Mouse (Mus musculus) hindbrain, embryonic 14.5 days (tissue): Measurements from ENCODE around the gene Gatad1. TPM values are rescaled to one million over a fixed set of nuclear protein-coding genes. Genes with fewer than 3 reads are reported as not detected.
"Not testable (repeated sequence)": the region's sequence is repeated elsewhere in the genome, so short reads cannot be mapped to it uniquely, and the experiment has no call there.

Experiments
- ATAC-seq: fragments of 200-750 bp; cut with Nextera tagmentation; 2 replicates; pipeline ENCODE4 v1.8.0; 2017; ENCODE audit warnings: moderate number of reproducible peaks, mild to moderate bottlenecking, moderate TSS enrichment, moderate library complexity; ENCODE audit not compliant: low FRiP score
- DNase-seq: peaks from one replicate; pipeline ENCODE4 v3.0.0-alpha.2; 2015; ENCODE audit warnings: low spot score
- H3K27ac ChIP-seq: fragments of 300-500 bp; sonication (generic); 2 replicates; pipeline ENCODE4 v1.5.1; 2014; ENCODE audit warnings: mild to moderate bottlenecking, moderate library complexity
- H3K27me3 ChIP-seq: fragments of 300-500 bp; sonication (generic); 2 replicates; pipeline ENCODE4 v1.6.1; 2014; ENCODE audit warnings: mild to moderate bottlenecking, low read length, mixed read lengths; ENCODE audit not compliant: control insufficient read depth, insufficient read depth
- H3K36me3 ChIP-seq: fragments of 300-500 bp; sonication (generic); replicated peaks from 2 replicates; pipeline ENCODE4 v1.6.1; 2014; ENCODE audit not compliant: control insufficient read depth, insufficient read depth
- H3K4me1 ChIP-seq: fragments of 300-500 bp; sonication (generic); replicated peaks from 2 replicates; pipeline ENCODE4 v1.6.1; 2014; ENCODE audit warnings: antibody characterized with exemption, low read length, mixed read lengths; ENCODE audit not compliant: control insufficient read depth, insufficient read depth
- H3K4me2 ChIP-seq: fragments of 300-500 bp; sonication (generic); replicated peaks from 2 replicates; pipeline ENCODE4 v1.6.1; 2014; ENCODE audit warnings: mild to moderate bottlenecking, moderate library complexity
- H3K4me3 ChIP-seq: fragments of 300-500 bp; sonication (generic); replicated peaks from 2 replicates; pipeline ENCODE4 v1.5.1; 2014; ENCODE audit warnings: mild to moderate bottlenecking, low read length
- H3K9ac ChIP-seq: fragments of 300-500 bp; sonication (generic); 2 replicates; pipeline ENCODE4 v1.6.1; 2014
- H3K9me3 ChIP-seq: fragments of 300-500 bp; sonication (generic); 2 replicates; pipeline ENCODE4 v1.6.1; 2016; ENCODE audit warnings: low read length; ENCODE audit not compliant: control insufficient read depth
- WGBS: fragments of 180-500 bp; shearing (Covaris S2); extraction: QIAGEN DNeasy Blood & Tissue Kit; methylation state at CpG from one replicate; pipeline ENCODE4 v1.1.7; 2014; 5-methylcytosine and 5-hydroxymethylcytosine counted together
- polyA plus RNA-seq: library from polyadenylated mRNA; unstranded; fragments of >200 nt; fragmentation: Nextera tagmentation; extraction: Ambion mirVana; gene quantifications from 2 replicates; pipeline ENCODE4 v1.2.1, GENCODE M21; 2014

Gatad1 gene
- polyA plus RNA-seq, 1 experiment from 2014 or later = 77.4 TPM

DNA sequence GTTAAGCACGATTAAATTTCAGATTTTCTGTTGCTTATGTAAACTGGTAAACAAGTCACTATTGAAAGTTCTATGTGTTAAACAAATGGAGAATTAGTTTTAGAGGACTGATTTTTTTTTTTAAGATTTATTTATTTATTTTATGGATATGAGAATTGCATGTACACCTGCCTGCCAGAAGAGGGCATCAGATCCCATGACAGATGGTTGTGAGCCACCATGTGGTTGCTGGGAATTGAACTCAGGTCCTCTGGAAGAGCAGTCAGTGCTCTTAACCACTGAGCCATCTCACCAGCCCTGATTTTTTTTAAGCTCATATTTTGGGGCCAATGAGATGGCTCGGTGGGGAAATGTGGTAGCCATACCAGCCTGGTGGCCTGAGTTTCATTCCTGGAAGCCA is 45.1 kb downstream of the Gatad1 start:
- not testable (repeated sequence) for H3K4me1 ChIP-seq
- 100% methylated on average over 2 of the region's 2 CpGs for WGBS

DNA sequence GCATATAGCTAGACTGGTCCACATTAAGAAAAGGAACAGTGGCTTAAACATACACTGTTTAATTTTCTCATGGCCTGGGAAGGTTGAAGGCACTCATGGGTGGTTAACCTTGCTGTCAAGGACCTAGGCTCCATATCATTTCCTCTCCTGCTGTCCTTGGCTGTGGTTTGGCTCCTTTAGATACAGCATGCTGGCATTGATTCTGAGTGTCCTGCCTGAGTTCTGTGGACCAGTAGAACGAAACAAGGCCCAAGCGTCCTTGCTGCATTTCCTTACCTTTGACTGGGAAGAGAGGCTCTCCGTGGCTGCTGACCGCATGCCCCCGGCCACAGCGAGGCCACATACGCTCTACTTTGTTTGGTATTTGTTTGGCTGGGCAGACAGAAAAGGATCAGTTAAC is 47.7 kb downstream of the Gatad1 start:
- Histone ChIP-seq H3K36me3 (peaks cover 55% of the 10 kb centered on the region), H3K9me3 (no peaks in the 10 kb centered on the region), H3K4me2 (no peak overlapping the region), H3K4me3 (no peak overlapping the region), H3K27ac (no peak overlapping the region), H3K27me3 (no peaks in the 10 kb centered on the region), H3K4me1 (no peaks in the 10 kb centered on the region), H3K9ac (no peak overlapping the region)
- ATAC-seq (no peak), DNase-seq (no peak)
- 95% methylated on average over 7 of the region's 7 CpGs for WGBS

More for the DNA sequence above, 45.1 kb downstream of the Gatad1 start:
- H3K27me3 ChIP-seq, H3K4me3 ChIP-seq, H3K4me2 ChIP-seq, H3K9me3 ChIP-seq, ATAC-seq, DNase-seq, H3K27ac ChIP-seq, H3K9ac ChIP-seq: not testable (repeated sequence)
- H3K36me3 ChIP-seq = peaks cover 52% of the 10 kb centered on the region

DNA sequence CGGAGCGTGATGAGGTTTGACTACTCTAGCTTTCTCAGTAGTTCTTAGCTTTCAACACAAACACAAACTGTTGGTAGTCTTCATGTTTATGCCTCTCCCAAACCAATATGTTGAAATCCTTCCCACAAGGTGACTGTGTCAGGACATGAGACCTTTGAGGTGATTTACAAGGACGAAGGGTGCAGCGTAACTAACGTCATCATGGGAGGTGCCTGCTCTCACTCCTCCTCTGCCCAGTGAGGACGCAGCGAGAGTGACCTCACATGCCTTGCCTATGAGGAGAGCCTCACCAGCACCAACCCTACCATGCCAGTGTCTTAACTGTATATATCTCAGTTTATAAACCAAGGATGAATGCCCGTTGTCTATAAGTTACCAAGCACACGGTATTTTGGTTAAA is 49.9 kb downstream of the Gatad1 start:
- Histone ChIP-seq H3K27ac (no peak overlapping the region), H3K4me1 (no peaks in the 10 kb centered on the region), H3K9me3 (no peaks in the 10 kb centered on the region), H3K4me2 (no peak overlapping the region), H3K36me3 (peaks cover 56% of the 10 kb centered on the region), H3K9ac (no peak overlapping the region), H3K27me3 (no peaks in the 10 kb centered on the region), H3K4me3 (no peak overlapping the region)
- 96% methylated on average over 9 of the region's 9 CpGs for WGBS
- ATAC-seq (no peak), DNase-seq (no peak)

DNA sequence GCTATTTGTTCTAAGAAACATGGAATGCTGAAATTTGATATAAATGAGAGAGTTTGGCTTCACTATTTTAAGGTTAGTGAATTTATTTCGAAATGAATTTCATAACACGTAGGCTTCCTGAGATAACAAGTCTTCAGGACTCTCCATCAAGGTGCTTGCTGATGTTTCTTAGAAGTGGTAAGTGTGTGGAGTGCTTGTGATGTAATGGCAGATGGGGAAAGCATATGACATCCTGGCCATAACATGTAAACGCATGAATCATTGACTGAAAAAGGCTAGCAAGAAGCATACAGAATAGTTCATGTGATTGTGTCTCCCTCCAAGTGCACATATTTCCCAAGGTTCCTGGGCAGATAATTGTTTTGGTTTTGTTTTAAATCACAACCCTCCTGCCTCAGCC is 56.2 kb downstream of the Gatad1 start:
- ATAC-seq (no peak), DNase-seq (no peak)
- no peak overlapping the region for H3K4me3 ChIP-seq
- H3K9ac ChIP-seq = no peak overlapping the region
- peaks cover 17% of the 10 kb centered on the region for H3K36me3 ChIP-seq
- no peaks in the 10 kb centered on the region for H3K27me3 ChIP-seq
- no peak overlapping the region for H3K4me2 ChIP-seq
- WGBS = 90% methylated on average over 3 of the region's 3 CpGs
- H3K4me1 ChIP-seq = peaks cover 8% of the 10 kb centered on the region
- no peaks in the 10 kb centered on the region for H3K9me3 ChIP-seq
- no peak overlapping the region for H3K27ac ChIP-seq

DNA sequence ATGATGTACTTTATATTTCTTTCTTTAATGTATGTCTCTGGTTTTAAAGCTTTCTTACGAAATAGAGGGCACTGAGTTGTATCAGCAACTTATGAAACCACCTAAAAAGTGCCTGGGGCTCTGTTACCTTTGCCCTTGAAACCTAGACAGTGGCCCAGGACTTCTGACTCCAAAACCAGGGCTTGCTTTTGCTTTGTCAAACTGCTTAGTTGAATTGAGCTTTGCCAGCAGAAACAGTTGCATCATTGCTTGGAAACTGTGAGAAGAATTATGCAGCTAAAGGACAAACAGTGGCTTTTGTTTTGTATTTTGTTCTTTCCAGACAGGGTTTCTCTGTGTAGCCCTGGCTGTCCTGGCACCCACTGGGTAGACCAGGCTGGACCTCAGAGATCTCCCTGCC is 56.7 kb downstream of the Gatad1 start:
- H3K4me3 ChIP-seq = no peak overlapping the region
- DNase-seq = no peak
- no peak overlapping the region for H3K9ac ChIP-seq
- H3K27ac ChIP-seq = no peak overlapping the region
- WGBS = 81% methylated on average over 1 of the region's 1 CpGs
- no peaks in the 10 kb centered on the region for H3K27me3 ChIP-seq
- H3K4me1 ChIP-seq = peaks cover 9% of the 10 kb centered on the region
- H3K9me3 ChIP-seq = no peaks in the 10 kb centered on the region
- peaks cover 12% of the 10 kb centered on the region for H3K36me3 ChIP-seq
- no peak overlapping the region for H3K4me2 ChIP-seq
- ATAC-seq = no peak

DNA sequence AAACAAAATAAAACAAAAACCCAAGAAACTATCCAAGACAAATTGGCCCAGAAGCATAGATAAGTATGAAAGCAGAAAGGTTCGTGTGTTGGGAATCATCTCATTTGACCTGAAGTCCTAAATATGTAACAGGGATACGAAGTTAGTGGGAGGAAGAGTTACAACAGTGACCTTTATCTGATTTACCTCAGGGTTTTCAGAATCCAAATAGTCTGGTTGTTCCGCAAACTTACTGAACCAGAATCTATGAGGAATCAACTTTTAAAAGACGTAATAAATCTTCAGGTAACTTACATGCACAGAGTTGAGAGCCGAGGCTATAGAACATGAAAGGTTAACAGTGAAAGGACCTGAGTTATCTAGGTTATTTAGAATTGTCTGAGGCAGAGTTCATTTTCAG is 58.2 kb downstream of the Gatad1 start:
- ATAC-seq (no peak), DNase-seq (no peak)
- no peak overlapping the region for H3K4me2 ChIP-seq
- WGBS = 93% methylated on average over 5 of the region's 5 CpGs
- H3K4me1 ChIP-seq = peaks cover 19% of the 10 kb centered on the region
- H3K36me3 ChIP-seq = 0 out of 2 replicates have a peak, but pooled peaks cover 4% of the 10 kb centered on the region
- H3K27me3 ChIP-seq = no peaks in the 10 kb centered on the region
- H3K27ac ChIP-seq = no peak overlapping the region
- no peak overlapping the region for H3K9ac ChIP-seq
- no peaks in the 10 kb centered on the region for H3K9me3 ChIP-seq
- no peak overlapping the region for H3K4me3 ChIP-seq

DNA sequence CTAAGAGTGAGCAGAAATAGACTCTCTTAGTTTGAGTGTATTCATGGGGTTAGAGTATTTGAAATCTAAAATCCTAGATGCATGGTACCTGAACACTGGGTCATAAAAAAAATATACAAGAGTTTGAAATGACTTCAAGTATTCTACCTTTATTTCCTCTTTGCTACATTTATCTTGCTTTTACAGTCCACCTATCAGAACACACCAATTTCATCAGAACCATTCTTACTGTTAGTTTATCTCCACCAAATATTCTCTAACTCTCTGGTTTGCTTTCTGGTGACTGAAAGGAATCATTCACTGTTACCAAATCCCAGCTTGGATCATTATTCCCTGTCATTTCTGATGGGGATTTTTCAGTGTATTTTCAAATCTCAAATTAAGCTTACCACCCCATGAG is 59.8 kb downstream of the Gatad1 start:
- no peak for ATAC-seq
- peaks cover 6% of the 10 kb centered on the region for H3K36me3 ChIP-seq
- no peak overlapping the region for H3K27ac ChIP-seq
- peak overlapping the region; percentile 83 for H3K9ac ChIP-seq
- H3K4me2 ChIP-seq = peak overlapping the region; percentile 89
- no peaks in the 10 kb centered on the region for H3K9me3 ChIP-seq
- no peaks in the 10 kb centered on the region for H3K27me3 ChIP-seq
- DNase-seq = no peak
- H3K4me3 ChIP-seq = peak overlapping the region; percentile 88
- H3K4me1 ChIP-seq = peaks cover 19% of the 10 kb centered on the region

DNA sequence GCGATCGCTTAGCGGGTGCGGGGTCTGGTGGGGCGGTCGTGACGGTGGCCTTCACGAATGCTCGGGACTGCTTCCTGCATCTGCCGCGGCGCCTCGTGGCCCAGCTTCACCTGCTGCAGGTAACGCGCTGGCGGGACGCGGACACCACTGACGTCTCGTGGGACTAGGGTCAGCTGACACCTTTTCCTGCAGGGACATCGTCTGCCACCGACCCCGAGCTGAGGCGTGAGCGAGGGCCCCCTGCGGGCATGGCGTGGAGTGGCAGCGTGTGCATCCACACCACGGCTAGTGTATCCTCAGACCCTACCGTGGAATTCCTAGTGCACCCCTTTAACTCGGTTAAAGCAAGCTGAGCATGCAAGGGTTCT is 60.6 kb downstream of the Gatad1 start, which contains the start of gene Rbm48:
TSS of gene Rbm48 (minus strand) at position 187 of the 368 bp plus-strand sequence.
- Histone ChIP-seq H3K9me3 (no peaks in the 10 kb centered on the region), H3K9ac (peak within 1 kb of the TSS; percentile 83), H3K27ac (peak within 1 kb of the TSS; percentile 80), H3K27me3 (no peaks in the 10 kb centered on the region), H3K36me3 (peaks cover 14% of the 10 kb centered on the region), H3K4me1 (peaks cover 19% of the 10 kb centered on the region), H3K4me2 (peak within 1 kb of the TSS; percentile 89), H3K4me3 (peak within 1 kb of the TSS; percentile 88)
- under 1% methylated on average over 31 of the region's 31 CpGs for WGBS
- ATAC-seq (peak; percentile 86), DNase-seq (peak; percentile 81)

DNA sequence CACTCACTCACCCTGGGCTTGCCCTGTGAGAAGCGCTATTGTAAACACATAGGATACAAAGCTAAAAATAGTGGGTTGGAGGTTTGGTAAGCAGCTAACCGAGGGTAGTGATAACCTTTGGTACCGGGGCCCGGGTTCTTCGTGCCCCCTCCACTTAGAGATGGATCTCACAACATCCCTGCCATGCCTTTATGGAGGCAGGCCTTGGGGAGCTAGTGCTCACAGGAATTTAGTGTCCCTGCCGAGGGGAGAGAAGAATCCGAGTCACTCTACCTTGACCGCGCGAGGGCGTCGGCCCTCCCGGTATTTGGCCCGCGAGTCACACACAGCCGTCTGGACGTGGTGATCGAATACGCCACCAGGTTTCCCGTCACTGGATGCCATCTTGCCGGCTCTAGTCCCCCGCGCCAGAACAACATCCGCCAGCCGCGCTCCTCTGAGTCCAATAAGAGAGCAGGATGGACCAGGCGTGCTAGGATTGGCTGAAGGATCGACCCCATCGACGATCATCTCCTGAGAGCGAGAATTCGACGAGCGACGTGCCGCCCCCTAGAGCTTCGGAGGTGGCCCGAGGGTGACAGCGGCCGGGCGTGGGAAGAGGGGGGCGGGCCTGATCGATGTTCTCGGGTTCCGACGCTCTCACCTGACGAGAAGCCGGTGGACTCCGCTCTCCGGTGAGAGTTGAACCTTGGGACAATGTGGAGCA is 61.1 kb downstream of the Gatad1 start, which contains the start of gene Pex1:
TSS of gene Pex1 (plus strand) at position 374 of the 706 bp plus-strand sequence.
- Histone ChIP-seq H3K9me3 (no peaks in the 10 kb centered on the region), H3K27me3 (no peaks in the 10 kb centered on the region), H3K27ac (peak within 1 kb of the TSS; percentile 80), H3K4me1 (peaks cover 19% of the 10 kb centered on the region), H3K4me3 (peak within 1 kb of the TSS; percentile 88), H3K4me2 (peak within 1 kb of the TSS; percentile 89), H3K36me3 (peaks cover 19% of the 10 kb centered on the region), H3K9ac (peak within 1 kb of the TSS; percentile 83)
- peak; percentile 97 for DNase-seq
- under 1% methylated on average over 50 of the region's 50 CpGs for WGBS
- peak; percentile 98 for ATAC-seq
